Mouse (Mus musculus): ENCODE measurements around the gene Tigd4. TPM values are rescaled to one million over a fixed set of nuclear protein-coding genes. Genes with fewer than 3 reads are reported as not detected.

The Tigd4 gene
- polyA plus RNA-seq, 1 experiment from 2014 or later, result 2.7 TPM

DNA sequence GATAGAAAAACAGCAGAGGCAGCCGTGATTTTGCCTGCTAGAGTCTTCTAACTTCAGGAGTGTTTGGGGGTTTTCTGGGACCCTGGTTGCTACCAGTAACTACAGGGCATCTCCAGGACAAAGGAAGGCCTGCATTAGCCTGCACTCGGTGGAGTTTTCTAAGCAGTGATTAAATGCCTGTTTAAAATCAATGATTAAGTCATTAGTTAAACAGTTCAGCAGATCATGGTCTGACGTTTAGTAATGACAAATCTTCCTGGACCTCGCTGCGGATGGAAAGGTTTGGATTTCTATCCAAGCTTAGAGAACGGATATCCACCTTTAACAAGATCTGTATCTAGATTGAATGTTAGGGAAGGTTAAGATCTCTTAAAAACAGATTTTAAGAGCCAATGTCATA lies 47.2 kb downstream of the Tigd4 start:
- DNase-seq (ENCODE audit: low spot score) (no peak), ATAC-seq (ENCODE audit: low read depth) (no peak)
- Histone ChIP-seq H3K27me3 (replicated peaks; ENCODE audit: control insufficient read depth, insufficient read depth, low read length) (no peaks in the 10 kb centered on the region), H3K4me1 (ENCODE audit: control insufficient read depth, insufficient read depth, low read length) (peaks cover 6% of the 10 kb centered on the region; the same call in 1 of the 2 replicates), H3K4me2 (ENCODE audit: low read depth, low read length) (no peak overlapping the region), H3K36me3 (ENCODE audit: control insufficient read depth, insufficient read depth, low read length) (no peaks in the 10 kb centered on the region), H3K27ac (replicated peaks; ENCODE audit: low read depth, low read length) (no peak overlapping the region), H3K9ac (ENCODE audit: low read depth, low read length) (no peak overlapping the region), H3K9me3 (ENCODE audit: control insufficient read depth, low read length) (no peaks in the 10 kb centered on the region), H3K4me3 (ENCODE audit: low read depth, low read length) (no peak overlapping the region)
- 50% methylated on average over 6 of the region's 6 CpGs for WGBS

DNA sequence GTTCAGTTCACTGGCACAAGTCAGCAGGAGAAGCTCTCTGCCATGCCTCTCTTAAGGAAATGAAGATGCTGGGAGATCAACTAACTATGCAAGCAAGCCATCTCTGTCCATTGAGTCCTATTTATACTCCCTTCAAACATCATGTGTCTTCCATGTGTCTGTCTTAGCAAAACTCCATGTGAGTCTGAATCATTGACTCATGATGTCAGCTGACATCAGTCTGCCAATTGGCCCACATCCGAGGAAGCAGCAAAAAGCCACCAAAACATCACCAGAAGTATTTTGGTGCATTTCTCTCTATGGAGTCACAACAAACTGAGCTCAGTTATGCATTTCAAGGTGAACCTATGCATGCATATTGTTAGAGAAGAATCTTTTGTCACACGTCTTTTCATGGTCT lies 48.0 kb downstream of the Tigd4 start:
- WGBS, result 85% methylated on average over 2 of the region's 2 CpGs
- no peak overlapping the region for H3K4me2 ChIP-seq (ENCODE audit: low read depth, low read length)
- H3K27me3 ChIP-seq (replicated peaks; ENCODE audit: control insufficient read depth, insufficient read depth, low read length), result no peaks in the 10 kb centered on the region
- DNase-seq (ENCODE audit: low spot score), result no peak
- peaks cover 6% of the 10 kb centered on the region; the same call in 1 of the 2 replicates for H3K4me1 ChIP-seq (ENCODE audit: control insufficient read depth, insufficient read depth, low read length)
- no peak overlapping the region for H3K4me3 ChIP-seq (ENCODE audit: low read depth, low read length)
- no peak for ATAC-seq (ENCODE audit: low read depth)
- H3K9me3 ChIP-seq (ENCODE audit: control insufficient read depth, low read length), result no peaks in the 10 kb centered on the region
- no peak overlapping the region for H3K9ac ChIP-seq (ENCODE audit: low read depth, low read length)
- no peak overlapping the region for H3K27ac ChIP-seq (replicated peaks; ENCODE audit: low read depth, low read length)
- H3K36me3 ChIP-seq (ENCODE audit: control insufficient read depth, insufficient read depth, low read length), result no peaks in the 10 kb centered on the region

DNA sequence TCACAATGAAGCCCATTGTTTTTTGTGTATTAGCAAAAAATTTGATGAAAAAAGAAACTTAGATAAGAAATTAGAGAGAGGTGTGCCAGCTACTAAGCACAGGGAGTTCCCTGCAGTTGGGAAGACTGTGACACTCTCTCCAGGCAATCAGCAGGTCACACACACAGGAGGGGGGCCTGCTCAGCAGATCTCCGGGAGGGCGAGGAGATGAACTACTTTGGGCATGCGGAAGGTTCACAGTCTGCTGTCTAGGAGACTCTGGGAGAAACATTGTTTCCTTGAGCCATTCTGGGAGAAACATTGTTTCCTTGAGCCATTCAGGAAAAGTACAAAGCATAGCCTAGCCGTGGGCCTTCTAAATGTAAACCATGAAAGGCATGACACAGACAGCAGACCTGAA lies 49.6 kb downstream of the Tigd4 start:
- no peak for ATAC-seq (ENCODE audit: low read depth)
- Histone ChIP-seq H3K27me3 (replicated peaks; ENCODE audit: control insufficient read depth, insufficient read depth, low read length) (no peaks in the 10 kb centered on the region), H3K4me1 (ENCODE audit: control insufficient read depth, insufficient read depth, low read length) (peaks cover 7% of the 10 kb centered on the region), H3K4me2 (ENCODE audit: low read depth, low read length) (no peak overlapping the region), H3K4me3 (ENCODE audit: low read depth, low read length) (no peak overlapping the region), H3K9ac (ENCODE audit: low read depth, low read length) (no peak overlapping the region), H3K36me3 (ENCODE audit: control insufficient read depth, insufficient read depth, low read length) (no peaks in the 10 kb centered on the region), H3K27ac (replicated peaks; ENCODE audit: low read depth, low read length) (no peak overlapping the region), H3K9me3 (ENCODE audit: control insufficient read depth, low read length) (no peaks in the 10 kb centered on the region)
- no peak for DNase-seq (ENCODE audit: low spot score)
- 68% methylated on average over 4 of the region's 4 CpGs for WGBS

DNA sequence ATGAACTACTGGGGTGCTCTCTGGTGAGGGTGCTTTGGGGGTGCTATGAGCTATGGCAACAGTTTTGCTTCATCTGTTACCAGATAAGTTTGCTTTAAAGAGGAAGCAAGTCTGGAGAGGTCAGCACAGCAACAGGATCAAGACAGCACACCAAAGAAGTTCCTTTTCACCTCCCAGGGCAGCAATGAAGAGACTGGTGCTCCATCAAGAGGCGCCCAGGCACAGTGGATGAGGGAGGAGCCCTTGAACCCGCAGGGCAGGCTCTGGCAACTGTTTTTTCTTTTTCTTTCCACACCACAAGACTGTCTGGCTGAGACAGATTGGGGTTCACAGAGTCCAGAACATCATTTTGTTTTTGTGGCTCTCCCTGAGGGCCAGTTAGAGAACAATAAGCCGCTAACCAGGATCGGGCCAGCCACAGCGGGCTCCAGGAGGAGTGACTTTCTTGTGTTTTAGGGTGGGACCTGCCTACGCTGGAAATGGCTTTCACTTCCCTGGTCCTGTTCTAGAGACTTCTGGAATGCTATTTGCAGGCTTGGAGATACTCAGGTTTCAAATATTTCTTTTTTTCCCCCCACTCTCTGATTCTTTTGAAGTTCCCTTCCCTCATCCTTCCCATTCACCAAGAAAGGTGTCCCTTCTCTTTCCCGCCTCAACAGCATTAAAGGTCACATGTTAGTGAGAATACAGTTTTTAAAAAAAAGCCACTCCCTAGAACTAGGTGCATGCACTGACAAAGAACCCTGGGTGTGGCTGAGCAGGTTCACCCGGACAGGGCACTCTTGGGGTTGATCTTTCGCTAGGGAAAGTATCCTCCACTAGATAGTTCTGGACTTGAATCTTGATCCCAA lies 52.0 kb downstream of the Tigd4 start:
- Histone ChIP-seq H3K27me3 (replicated peaks; ENCODE audit: control insufficient read depth, insufficient read depth, low read length) (no peaks in the 10 kb centered on the region), H3K4me3 (ENCODE audit: low read depth, low read length) (no peak overlapping the region), H3K36me3 (ENCODE audit: control insufficient read depth, insufficient read depth, low read length) (no peaks in the 10 kb centered on the region), H3K4me2 (ENCODE audit: low read depth, low read length) (no peak overlapping the region), H3K27ac (replicated peaks; ENCODE audit: low read depth, low read length) (no peak overlapping the region), H3K9ac (ENCODE audit: low read depth, low read length) (no peak overlapping the region), H3K4me1 (ENCODE audit: control insufficient read depth, insufficient read depth, low read length) (peaks cover 5% of the 10 kb centered on the region), H3K9me3 (ENCODE audit: control insufficient read depth, low read length) (0 out of 2 replicates have a peak, but pooled peaks cover 1% of the 10 kb centered on the region)
- ATAC-seq (ENCODE audit: low read depth) (no peak), DNase-seq (ENCODE audit: low spot score) (no peak)
- WGBS, result 71% methylated on average over 9 of the region's 9 CpGs

DNA sequence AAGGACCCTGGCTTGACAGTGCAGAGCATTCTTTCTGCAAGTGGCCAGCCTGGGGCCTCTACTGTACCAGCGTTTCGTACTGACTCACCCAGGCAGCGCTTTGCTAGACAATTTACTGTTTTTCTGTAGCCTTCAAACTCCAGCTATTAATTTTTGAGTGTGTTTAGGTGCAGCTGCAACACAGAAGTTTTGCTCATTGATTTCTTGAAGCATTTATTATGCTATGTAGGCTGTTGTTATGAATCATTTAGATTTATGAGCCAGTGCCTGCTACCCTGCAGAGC lies 52.6 kb downstream of the Tigd4 start:
- no peak overlapping the region for H3K9ac ChIP-seq (ENCODE audit: low read depth, low read length)
- H3K36me3 ChIP-seq (ENCODE audit: control insufficient read depth, insufficient read depth, low read length), result no peaks in the 10 kb centered on the region
- ATAC-seq (ENCODE audit: low read depth), result no peak
- no peak overlapping the region for H3K4me3 ChIP-seq (ENCODE audit: low read depth, low read length)
- no peak overlapping the region for H3K4me2 ChIP-seq (ENCODE audit: low read depth, low read length)
- 79% methylated on average over 3 of the region's 3 CpGs for WGBS
- no peaks in the 10 kb centered on the region for H3K27me3 ChIP-seq (replicated peaks; ENCODE audit: control insufficient read depth, insufficient read depth, low read length)
- 0 out of 2 replicates have a peak, but pooled peaks cover 3% of the 10 kb centered on the region for H3K9me3 ChIP-seq (ENCODE audit: control insufficient read depth, low read length)
- no peak for DNase-seq (ENCODE audit: low spot score)
- H3K4me1 ChIP-seq (ENCODE audit: control insufficient read depth, insufficient read depth, low read length), result peaks cover 5% of the 10 kb centered on the region
- no peak overlapping the region for H3K27ac ChIP-seq (replicated peaks; ENCODE audit: low read depth, low read length)

DNA sequence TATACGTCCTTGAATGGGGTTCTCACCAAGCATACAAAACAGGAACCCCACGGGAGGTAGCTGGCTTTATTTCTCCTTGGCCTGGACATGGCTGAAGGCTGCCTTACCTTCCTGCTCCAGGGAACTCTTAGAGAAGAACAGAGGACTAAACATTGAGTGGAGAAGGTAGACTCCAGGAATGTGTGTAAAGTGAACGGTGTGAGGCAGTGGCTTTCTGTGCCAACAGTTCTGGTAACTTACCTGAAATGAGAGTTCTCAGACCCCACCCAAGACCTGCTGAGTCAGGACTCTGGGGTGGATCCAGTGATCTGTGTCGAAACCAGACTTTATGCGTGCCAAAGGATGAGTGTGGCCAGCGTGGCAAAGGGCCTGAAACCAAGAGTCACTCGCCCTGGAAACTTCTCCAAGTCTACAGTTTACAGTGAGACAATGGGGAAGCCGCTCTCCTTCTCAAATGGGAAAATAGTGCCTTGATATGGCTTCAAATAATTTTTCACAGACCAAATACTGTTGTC lies 53.0 kb downstream of the Tigd4 start:
- WGBS, result 82% methylated on average over 8 of the region's 8 CpGs
- DNase-seq (ENCODE audit: low spot score) (no peak), ATAC-seq (ENCODE audit: low read depth) (no peak)
- no peak overlapping the region for H3K9ac ChIP-seq (ENCODE audit: low read depth, low read length)
- 0 out of 2 replicates have a peak, but pooled peaks cover 3% of the 10 kb centered on the region for H3K9me3 ChIP-seq (ENCODE audit: control insufficient read depth, low read length)
- H3K4me2 ChIP-seq (ENCODE audit: low read depth, low read length), result no peak overlapping the region
- H3K36me3 ChIP-seq (ENCODE audit: control insufficient read depth, insufficient read depth, low read length), result no peaks in the 10 kb centered on the region
- peaks cover 5% of the 10 kb centered on the region for H3K4me1 ChIP-seq (ENCODE audit: control insufficient read depth, insufficient read depth, low read length)
- no peak overlapping the region for H3K27ac ChIP-seq (replicated peaks; ENCODE audit: low read depth, low read length)
- H3K27me3 ChIP-seq (replicated peaks; ENCODE audit: control insufficient read depth, insufficient read depth, low read length), result no peaks in the 10 kb centered on the region
- no peak overlapping the region for H3K4me3 ChIP-seq (ENCODE audit: low read depth, low read length)

Other genes starting within 250 kb of the Tigd4 start
- 6.2 and 6.8 TPM in 2 replicates for gene Fhdc1, start 113.1 kb upstream of the Tigd4 start, polyA plus RNA-seq (2014; fragmentation: Nextera tagmentation; extraction: Ambion mirVana)
- 55.3 and 56.5 TPM in 2 replicates for gene Arfip1, start 10.9 kb upstream of the Tigd4 start, polyA plus RNA-seq (2014; fragmentation: Nextera tagmentation; extraction: Ambion mirVana)
- 4.6 TPM in 2 replicates for gene Tmem154, start 72.6 kb downstream of the Tigd4 start, polyA plus RNA-seq (2014; fragmentation: Nextera tagmentation; extraction: Ambion mirVana)
- gene Fbxw7, start 221.7 kb downstream of the Tigd4 start, polyA plus RNA-seq (2014; fragmentation: Nextera tagmentation; extraction: Ambion mirVana), result 13.7 and 14.2 TPM in 2 replicates